Mouse (Mus musculus) neural tube, embryonic 15.5 days (tissue): ENCODE measurements around the gene Mrpl34. TPM values are rescaled to one million over a fixed set of nuclear protein-coding genes. Genes with fewer than 3 reads are reported as not detected.

Experiments
- ATAC-seq: fragments of 200-750 bp; cut with Nextera tagmentation; 2 replicates; pipeline ENCODE4 v1.8.0; 2017; ENCODE audit warnings: mild to moderate bottlenecking, moderate TSS enrichment, moderate library complexity; ENCODE audit not compliant: low FRiP score
- H3K27ac ChIP-seq: fragments of 300-500 bp; sonication (generic); replicated peaks from 2 replicates; pipeline ENCODE4 v1.5.1; 2015; ENCODE audit warnings: mild to moderate bottlenecking, inconsistent platforms
- H3K27me3 ChIP-seq: fragments of 300-500 bp; sonication (generic); replicated peaks from 2 replicates; pipeline ENCODE4 v1.6.1; 2015; ENCODE audit warnings: inconsistent platforms
- H3K36me3 ChIP-seq: fragments of 300-500 bp; sonication (generic); 2 replicates; pipeline ENCODE4 v1.6.1; 2015; ENCODE audit warnings: inconsistent platforms
- H3K4me1 ChIP-seq: fragments of 300-500 bp; sonication (generic); 2 replicates; pipeline ENCODE4 v1.6.1; 2015; ENCODE audit warnings: inconsistent platforms
- H3K4me2 ChIP-seq: fragments of 300-500 bp; sonication (generic); 2 replicates; pipeline ENCODE4 v1.6.1; 2015; ENCODE audit warnings: inconsistent platforms, mild to moderate bottlenecking, moderate library complexity
- H3K4me3 ChIP-seq: fragments of 300-500 bp; sonication (generic); replicated peaks from 2 replicates; pipeline ENCODE4 v1.5.1; 2015; ENCODE audit warnings: mild to moderate bottlenecking, inconsistent platforms
- H3K9ac ChIP-seq: fragments of 300-500 bp; sonication (generic); replicated peaks from 2 replicates; pipeline ENCODE4 v1.6.1; 2015; ENCODE audit warnings: mild to moderate bottlenecking, inconsistent platforms
- H3K9me3 ChIP-seq: fragments of 300-500 bp; sonication (generic); replicated peaks from 2 replicates; pipeline ENCODE4 v1.6.1; 2016; ENCODE audit warnings: inconsistent platforms
- WGBS: fragments of 180-500 bp; shearing (Covaris S2); methylation state at CpG from one replicate; pipeline ENCODE4 v1.1.7; 2015; ENCODE audit warnings: mixed read lengths; 5-methylcytosine and 5-hydroxymethylcytosine counted together
- polyA plus RNA-seq: library from polyadenylated mRNA; unstranded; fragments of >200 nt; fragmentation: Nextera tagmentation; extraction: Ambion mirVana; gene quantifications from 2 replicates; pipeline ENCODE4 v1.2.1, GENCODE M21; 2015

The Mrpl34 gene
- polyA plus RNA-seq, 1 experiment from 2014 or later = 182 TPM

DNA sequence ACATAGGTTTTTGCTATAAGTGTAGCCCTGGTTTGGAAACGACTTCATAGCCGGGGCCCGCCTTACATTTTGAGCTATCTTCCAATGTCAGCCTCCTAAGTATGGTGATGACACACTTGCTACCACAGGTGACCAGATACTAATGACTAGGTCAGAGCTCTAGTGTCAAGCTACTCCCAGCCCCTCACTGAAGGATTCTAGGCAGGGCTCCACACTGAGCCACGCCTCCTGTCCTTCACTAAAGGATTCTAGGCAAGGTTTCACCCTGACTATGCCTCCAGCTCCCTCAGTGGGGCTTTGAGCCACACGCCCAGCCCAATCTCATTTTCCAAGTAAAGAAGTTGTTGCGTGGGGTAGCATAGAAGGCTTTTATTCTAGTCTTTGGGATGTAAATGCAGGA lies 4.0 kb upstream of the Mrpl34 start:
- Histone ChIP-seq H3K9ac (no peak overlapping the region), H3K27me3 (no peaks in the 10 kb centered on the region), H3K36me3 (peaks cover 46% of the 10 kb centered on the region), H3K27ac (no peak overlapping the region), H3K9me3 (no peaks in the 10 kb centered on the region), H3K4me3 (no peak overlapping the region), H3K4me1 (peaks cover 59% of the 10 kb centered on the region), H3K4me2 (no peak overlapping the region)
- ATAC-seq = no peak
- WGBS = 93% methylated on average over 6 of the region's 6 CpGs

DNA sequence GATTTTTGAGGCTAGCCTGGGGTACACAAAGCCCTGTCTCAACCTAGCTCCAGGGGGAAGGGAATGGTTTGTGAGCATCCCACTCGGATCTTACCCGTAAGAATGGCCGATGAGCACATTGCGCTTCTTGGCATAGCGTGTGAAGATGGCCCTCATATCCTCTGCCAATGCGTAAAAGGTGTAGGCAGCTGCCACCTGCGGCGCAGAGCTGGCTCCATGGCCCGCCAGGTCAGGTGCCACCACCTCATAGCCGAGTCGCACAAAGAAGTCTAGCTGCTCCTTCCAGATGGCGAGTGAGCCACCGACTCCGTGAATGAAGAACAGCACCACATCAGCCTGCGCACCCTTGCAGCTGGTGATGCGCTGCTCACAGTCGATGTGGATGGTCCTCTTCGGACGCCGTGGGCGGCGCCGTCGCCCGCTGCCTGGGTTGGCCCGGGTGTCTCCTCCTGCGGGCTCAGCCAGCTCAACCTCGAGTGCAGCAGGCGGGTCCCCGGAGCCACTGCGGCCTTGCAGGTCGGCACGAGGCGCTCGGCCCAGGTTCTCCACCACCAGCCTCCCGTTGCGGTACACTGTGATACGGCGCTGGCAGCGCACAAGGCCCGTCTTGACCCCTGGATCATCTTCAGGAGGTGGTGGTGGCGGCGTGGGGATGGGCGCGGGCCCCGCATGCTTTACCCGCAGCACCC lies 3.5 kb upstream of the Mrpl34 start:
- ATAC-seq = no peak
- Histone ChIP-seq H3K4me2 (peak overlapping the region; percentile 95), H3K27ac (no peak overlapping the region), H3K4me1 (peaks cover 65% of the 10 kb centered on the region), H3K27me3 (no peaks in the 10 kb centered on the region), H3K4me3 (no peak overlapping the region), H3K9ac (no peak overlapping the region), H3K36me3 (peaks cover 46% of the 10 kb centered on the region), H3K9me3 (no peaks in the 10 kb centered on the region)
- 83% methylated on average over 47 of the region's 47 CpGs for WGBS

DNA sequence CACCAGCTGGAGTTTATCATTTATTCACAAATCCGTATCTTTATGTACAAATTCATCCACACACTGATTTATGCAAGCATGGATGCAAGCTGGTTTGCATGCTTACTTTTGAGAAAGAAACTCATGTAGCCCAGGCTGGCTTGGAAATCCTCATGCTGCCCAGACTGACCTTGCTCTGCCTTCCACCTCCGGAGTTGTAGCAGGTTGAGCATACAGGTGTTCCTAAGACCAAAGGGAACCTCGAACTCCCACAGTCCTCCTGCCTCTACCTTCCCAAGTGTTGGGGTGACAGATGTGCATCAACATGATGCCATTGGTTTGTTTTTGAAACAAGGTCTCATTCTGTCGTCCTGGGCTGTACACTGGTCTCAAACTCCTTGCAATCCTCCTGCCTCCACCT lies 2.6 kb upstream of the Mrpl34 start:
- Histone ChIP-seq H3K9ac (peak overlapping the region; percentile 92), H3K4me2 (peak overlapping the region; percentile 95), H3K4me3 (peak overlapping the region; percentile 93), H3K27me3 (no peaks in the 10 kb centered on the region), H3K9me3 (no peaks in the 10 kb centered on the region), H3K4me1 (peaks cover 65% of the 10 kb centered on the region), H3K27ac (no peak overlapping the region; the same call in 1 of the 2 replicates), H3K36me3 (peaks cover 39% of the 10 kb centered on the region)
- 70% methylated on average over 4 of the region's 4 CpGs for WGBS
- no peak for ATAC-seq

DNA sequence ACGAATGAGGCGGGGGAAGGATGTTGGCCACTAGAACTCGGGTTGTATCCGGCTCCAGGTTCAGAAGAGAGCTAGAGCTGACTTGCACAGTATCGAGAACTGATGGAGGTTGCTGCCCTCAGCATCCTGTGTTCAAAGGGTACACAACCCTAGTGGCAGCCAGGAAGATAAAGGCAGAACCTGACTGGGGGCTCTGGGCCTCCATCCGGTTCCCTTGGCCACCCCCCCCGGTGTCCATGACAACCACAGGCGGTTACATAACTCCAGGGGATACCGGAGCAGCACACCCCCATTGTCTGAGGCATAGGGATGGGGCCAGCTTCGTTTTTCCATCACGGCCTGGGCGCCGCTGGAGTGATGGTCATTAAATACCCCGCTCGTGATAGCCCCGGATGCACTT lies 2.0 kb upstream of the Mrpl34 start:
- Histone ChIP-seq H3K4me1 (peaks cover 65% of the 10 kb centered on the region), H3K27ac (peak overlapping the region; percentile 87), H3K4me3 (peak overlapping the region; percentile 93), H3K9ac (peak overlapping the region; percentile 92), H3K4me2 (peak overlapping the region; percentile 95), H3K27me3 (no peaks in the 10 kb centered on the region), H3K9me3 (no peaks in the 10 kb centered on the region), H3K36me3 (peaks cover 33% of the 10 kb centered on the region)
- ATAC-seq = peak; percentile 2; the same call in 1 of the 2 replicates
- WGBS = 5% methylated on average over 16 of the region's 16 CpGs

DNA sequence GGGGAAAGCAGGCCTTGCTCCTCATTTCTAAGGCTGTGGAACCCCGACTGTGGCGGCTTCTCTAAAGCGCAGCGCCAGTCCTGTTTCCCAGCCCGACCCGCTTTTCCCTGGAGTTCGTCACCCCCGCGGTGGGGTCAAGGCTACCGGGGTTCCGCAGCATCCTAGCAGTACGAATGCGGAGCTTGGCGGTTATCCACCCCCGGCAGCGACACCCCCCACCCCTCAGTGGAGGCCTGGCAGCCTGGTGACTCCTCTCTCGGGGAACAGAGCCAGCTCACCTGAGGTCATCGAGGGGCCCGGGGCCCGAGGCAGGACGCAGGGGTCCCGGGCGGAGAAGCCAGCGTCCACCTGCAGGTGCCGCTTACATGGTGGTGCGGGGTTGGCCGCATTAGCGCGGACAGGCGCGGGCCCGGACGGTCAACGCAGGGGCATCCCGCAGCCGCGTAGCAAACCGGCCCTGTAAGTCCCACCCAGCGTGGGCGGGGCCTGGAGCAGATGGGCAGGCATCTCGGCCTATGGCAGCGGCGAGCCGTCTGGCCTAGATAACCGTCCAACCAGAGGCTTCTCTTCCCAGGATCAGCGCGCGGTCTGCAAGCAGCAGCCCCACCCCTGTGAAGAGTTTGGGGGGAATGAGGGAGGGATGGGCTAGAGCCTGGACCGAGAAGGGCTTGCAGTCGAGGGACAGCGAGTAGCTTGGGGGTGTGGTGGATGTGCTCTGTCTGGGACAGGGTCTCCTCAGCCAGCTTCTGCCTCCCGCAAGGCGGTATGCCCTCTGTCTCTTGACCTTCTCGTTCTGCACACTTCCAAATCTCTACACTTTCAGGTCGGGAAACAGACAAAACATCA lies 1.3 kb upstream of the Mrpl34 start, which contains the start of gene Abhd8:
Gene Abhd8, minus strand, starts transcription at position 468 of the 846 bp plus-strand sequence.
- peak; percentile 82 for ATAC-seq
- Histone ChIP-seq H3K27ac (peak within 1 kb of the TSS; percentile 87), H3K9me3 (no peaks in the 10 kb centered on the region), H3K36me3 (peaks cover 27% of the 10 kb centered on the region), H3K27me3 (no peaks in the 10 kb centered on the region), H3K4me3 (peak within 1 kb of the TSS; percentile 93), H3K9ac (peak within 1 kb of the TSS; percentile 92), H3K4me2 (peak within 1 kb of the TSS; percentile 95), H3K4me1 (peaks cover 65% of the 10 kb centered on the region)
- under 1% methylated on average over 55 of the region's 55 CpGs for WGBS

DNA sequence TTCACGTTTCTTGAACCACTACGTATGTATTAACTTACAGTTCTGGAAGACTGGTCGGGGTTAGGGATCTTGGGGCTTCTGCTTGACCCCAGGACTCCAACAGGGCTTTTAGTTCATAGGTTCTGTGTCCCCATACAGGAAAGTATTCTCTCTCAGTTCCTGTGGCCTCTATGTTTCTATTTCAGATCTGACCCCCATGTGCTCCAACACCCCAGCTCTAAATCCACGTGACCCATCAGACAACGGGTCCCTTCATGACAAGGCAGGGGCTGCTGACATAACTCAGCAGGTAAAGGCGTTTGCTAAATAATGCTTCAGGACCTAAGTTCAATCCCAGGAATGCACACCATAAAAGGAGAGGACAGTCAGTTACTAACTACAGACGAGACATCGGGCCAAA lies 974 bp downstream of the Mrpl34 start:
- H3K9me3 ChIP-seq = no peaks in the 10 kb centered on the region
- H3K9ac ChIP-seq = peak overlapping the region; percentile 57
- H3K36me3 ChIP-seq = peaks cover 8% of the 10 kb centered on the region
- H3K4me1 ChIP-seq = peaks cover 61% of the 10 kb centered on the region
- H3K27ac ChIP-seq = no peak overlapping the region
- 86% methylated on average over 8 of the region's 8 CpGs for WGBS
- ATAC-seq = no peak
- H3K27me3 ChIP-seq = no peaks in the 10 kb centered on the region
- peak overlapping the region; percentile 95 for H3K4me2 ChIP-seq
- peak overlapping the region; percentile 93 for H3K4me3 ChIP-seq

DNA sequence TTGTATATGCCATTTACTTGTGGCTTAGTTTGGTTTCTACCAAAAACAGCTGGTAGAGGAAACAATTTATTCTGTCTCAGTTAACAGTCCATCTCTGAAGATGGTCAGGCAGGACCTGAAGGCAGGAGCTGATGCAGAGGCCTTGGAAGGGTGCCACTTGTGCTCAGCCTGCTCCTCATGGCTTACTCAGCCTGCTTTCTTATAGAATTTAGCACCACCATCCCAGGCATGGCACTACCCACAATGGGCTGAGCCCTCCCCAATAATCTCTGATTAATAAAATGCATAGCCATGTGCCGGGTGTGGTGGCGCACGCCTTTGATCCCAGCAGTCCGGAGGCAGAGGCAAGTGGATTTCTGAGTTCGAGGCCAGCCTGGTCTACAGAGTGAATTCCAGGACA lies 1.4 kb downstream of the Mrpl34 start:
- H3K4me1 ChIP-seq = peaks cover 61% of the 10 kb centered on the region
- H3K27ac ChIP-seq = no peak overlapping the region
- H3K4me2 ChIP-seq = peak overlapping the region; percentile 95; the same call in 1 of the 2 replicates
- ATAC-seq = no peak
- 97% methylated on average over 5 of the region's 5 CpGs for WGBS
- no peak overlapping the region for H3K4me3 ChIP-seq
- no peak overlapping the region for H3K9ac ChIP-seq
- H3K36me3 ChIP-seq = peaks cover 8% of the 10 kb centered on the region
- no peaks in the 10 kb centered on the region for H3K27me3 ChIP-seq
- no peaks in the 10 kb centered on the region for H3K9me3 ChIP-seq

DNA sequence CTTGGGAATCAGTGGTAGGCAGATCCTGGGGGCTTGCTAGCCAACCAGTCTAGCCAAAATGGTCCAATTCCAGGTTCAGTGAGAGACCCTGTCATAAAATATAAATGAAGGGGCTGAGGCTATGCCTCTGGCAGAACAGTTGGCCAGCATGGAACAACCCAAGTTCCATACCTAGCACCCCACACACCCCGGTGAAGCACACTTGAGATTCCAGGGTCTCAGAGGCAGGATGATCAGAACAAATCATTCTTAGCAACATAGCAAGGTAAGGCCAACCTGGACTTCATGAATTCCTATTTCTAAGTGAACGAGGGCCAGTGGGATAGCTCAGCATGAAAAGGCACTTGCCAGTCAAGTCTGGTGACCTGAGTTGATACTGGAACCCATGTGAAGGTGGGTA lies 2.4 kb downstream of the Mrpl34 start:
- H3K4me3 ChIP-seq = no peak overlapping the region
- no peak for ATAC-seq
- no peak overlapping the region for H3K27ac ChIP-seq
- H3K36me3 ChIP-seq = peaks cover 14% of the 10 kb centered on the region
- no peaks in the 10 kb centered on the region for H3K9me3 ChIP-seq
- H3K4me1 ChIP-seq = peaks cover 51% of the 10 kb centered on the region
- no peak overlapping the region for H3K4me2 ChIP-seq
- H3K9ac ChIP-seq = no peak overlapping the region
- 99% methylated on average over 2 of the region's 2 CpGs for WGBS
- no peaks in the 10 kb centered on the region for H3K27me3 ChIP-seq

DNA sequence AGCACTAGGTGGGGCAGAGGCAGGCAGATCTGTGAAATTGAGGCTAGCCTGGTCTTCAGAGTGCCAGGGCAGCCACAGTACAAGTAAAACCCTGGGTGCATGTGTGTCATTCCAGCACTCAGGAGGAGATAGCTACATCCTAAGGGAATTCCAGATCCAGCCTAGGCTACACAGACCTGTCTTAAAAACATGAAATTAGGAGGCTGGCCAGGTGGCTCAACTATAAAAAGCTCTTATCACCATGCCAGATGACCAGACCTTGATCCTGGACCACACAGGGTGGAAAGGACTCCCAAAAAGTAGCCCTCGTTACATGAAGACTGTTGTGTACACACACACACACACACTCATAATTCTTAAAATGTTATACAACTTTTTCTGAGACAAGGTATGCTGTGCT lies 3.2 kb downstream of the Mrpl34 start:
- Histone ChIP-seq H3K4me3 (no peak overlapping the region; the same call in 1 of the 2 replicates), H3K9me3 (no peaks in the 10 kb centered on the region), H3K36me3 (peaks cover 22% of the 10 kb centered on the region), H3K4me2 (no peak overlapping the region), H3K27ac (no peak overlapping the region), H3K27me3 (no peaks in the 10 kb centered on the region), H3K9ac (no peak overlapping the region), H3K4me1 (peaks cover 43% of the 10 kb centered on the region)
- no peak for ATAC-seq
- WGBS = 82% methylated on average over 1 of the region's 1 CpGs

DNA sequence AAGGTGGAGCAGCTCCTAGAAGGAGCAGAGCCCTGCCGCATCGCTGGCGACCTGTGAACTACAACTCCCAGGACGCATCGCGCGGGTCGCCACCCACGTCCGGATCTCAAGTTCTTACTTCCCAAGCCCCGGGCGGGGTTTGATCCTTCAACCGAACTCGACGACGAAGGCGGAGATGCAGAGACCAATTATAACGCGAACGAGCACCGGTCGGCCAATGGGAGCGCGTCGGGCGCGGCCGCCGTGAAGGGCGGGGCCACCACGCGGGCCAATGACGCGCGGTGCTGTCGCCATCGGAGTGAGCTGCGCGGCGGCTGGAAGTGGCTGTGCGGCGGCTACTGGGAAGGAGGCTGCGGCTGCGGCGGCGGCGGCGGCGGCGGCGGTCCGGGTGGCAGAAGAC lies 4.2 kb downstream of the Mrpl34 start, which contains the start of gene Dda1:
Gene Dda1, plus strand, starts transcription at position 284 of the 400 bp plus-strand sequence.
- ATAC-seq = peak; percentile 90
- peak within 1 kb of the TSS; percentile 89 for H3K4me2 ChIP-seq
- H3K36me3 ChIP-seq = peaks cover 31% of the 10 kb centered on the region
- peaks cover 38% of the 10 kb centered on the region for H3K4me1 ChIP-seq
- peak within 1 kb of the TSS; percentile 83 for H3K4me3 ChIP-seq
- H3K27ac ChIP-seq = peak within 1 kb of the TSS; percentile 90
- peak within 1 kb of the TSS; percentile 72 for H3K9ac ChIP-seq
- no peaks in the 10 kb centered on the region for H3K9me3 ChIP-seq
- no peaks in the 10 kb centered on the region for H3K27me3 ChIP-seq
- WGBS = under 1% methylated on average over 45 of the region's 52 CpGs

DNA sequence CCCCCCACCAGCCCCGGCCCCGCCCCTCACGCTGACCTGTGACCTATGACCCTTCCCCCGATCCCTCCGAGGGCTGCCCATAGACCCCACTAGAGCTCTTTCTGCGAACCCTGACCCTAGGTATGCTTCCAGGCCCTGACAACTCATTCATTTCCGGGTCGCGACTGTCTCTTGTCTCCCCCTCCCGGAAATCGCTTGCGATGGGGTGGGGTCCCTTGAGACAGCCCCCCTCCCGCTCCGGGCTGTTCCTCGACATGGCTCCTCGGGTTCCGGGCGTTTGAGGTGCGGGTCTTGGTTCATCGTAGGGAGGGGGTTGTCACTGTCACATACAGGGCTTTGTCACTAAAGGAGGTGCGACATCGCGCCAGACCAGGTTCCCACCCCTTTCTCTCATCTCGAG lies 4.7 kb downstream of the Mrpl34 start:
- no peaks in the 10 kb centered on the region for H3K27me3 ChIP-seq
- H3K9ac ChIP-seq = peak overlapping the region; percentile 72
- 2% methylated on average over 24 of the region's 24 CpGs for WGBS
- no peaks in the 10 kb centered on the region for H3K9me3 ChIP-seq
- peak overlapping the region; percentile 90 for H3K27ac ChIP-seq
- peaks cover 33% of the 10 kb centered on the region for H3K4me1 ChIP-seq
- peak; percentile 53 for ATAC-seq
- H3K36me3 ChIP-seq = peaks cover 36% of the 10 kb centered on the region
- H3K4me3 ChIP-seq = peak overlapping the region; percentile 83
- H3K4me2 ChIP-seq = peak overlapping the region; percentile 89
